Mouse (Mus musculus): ENCODE measurements around the gene Rnf19b.

DNA sequence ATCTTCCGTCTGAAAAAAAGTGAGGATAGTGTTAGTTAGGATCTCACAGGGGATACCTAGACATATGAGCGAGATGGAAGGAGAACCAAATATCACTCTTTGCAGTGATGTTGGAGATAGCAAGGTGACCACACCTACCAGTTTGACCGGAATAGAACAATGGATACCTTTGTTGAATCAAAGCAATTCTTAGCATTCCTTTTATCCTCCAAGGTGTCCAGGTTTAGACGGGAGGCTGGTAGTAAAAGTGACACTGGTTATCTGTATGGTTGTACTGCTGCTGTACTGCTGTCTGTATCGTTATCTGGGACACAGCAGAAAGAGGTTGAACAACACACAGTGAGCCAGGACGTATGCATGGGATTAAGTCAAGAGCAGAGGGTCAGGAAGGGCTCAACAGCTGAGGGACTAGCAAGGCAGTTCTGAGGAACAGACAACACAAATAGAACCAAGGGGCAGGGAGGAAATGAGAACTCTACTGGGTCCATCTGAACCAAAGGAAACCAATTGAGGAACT is 7.1 kb upstream of the Rnf19b start:
- TF ChIP-seq RAD21 (IDR thresholded peaks at IDR 0.05; ENCODE audit: low read depth, low read length) (no peak), POLR2AphosphoS2 (IDR thresholded peaks at IDR 0.05; ENCODE audit: low read depth, low read length) (no peak), ELF1 (IDR thresholded peaks at IDR 0.05; ENCODE audit: low read depth, low read length) (no peak), CTCF (conservative IDR thresholded peaks at IDR 0.05 in 1 of 2, IDR thresholded peaks at IDR 0.05 in 1 of 2; ENCODE audit: low read depth in 2 of 2, low read length in 2 of 2) (no peak), MAZ (IDR thresholded peaks at IDR 0.05; ENCODE audit: low read depth, low read length) (no peak), E2F4 (IDR thresholded peaks at IDR 0.05; ENCODE audit: insufficient replicate concordance, low read depth, low read length) (no peak), ZNF384 (IDR thresholded peaks at IDR 0.05; ENCODE audit: low read depth, low read length) (no peak), MAX (IDR thresholded peaks at IDR 0.05; ENCODE audit: low read length) (no peak), EP300 (IDR thresholded peaks at IDR 0.05; ENCODE audit: low read length) (no peak)

Data from CH12.LX (cell line).